Mouse (Mus musculus): ENCODE measurements around the gene Rnf121.
A peak's percentile ranks its signal among the peaks of the same experiment; 100 is the strongest.

Gene Rnf121

GRCm38 (mm10) chr7:102065046-102065891 lies at the start of gene Rnf121, which contains the start of the genes Xndc1 and Xntrpc:
TSS of gene Rnf121 (minus strand) at chr7:102065469.
TSS of gene Xndc1 (plus strand) at chr7:102065511.
TSS of gene Xntrpc (plus strand) at chr7:102065713.
- peak; percentile 71 to 83 for DNase-seq (ENCODE audit: low read depth in 1 of 2, low spot score in 2 of 2)

- DNase-seq (ENCODE audit: low read depth in 1 of 2, low spot score in 2 of 2), result no peak
These were observed 48.0 kb upstream of the Rnf121 start for GRCm38 (mm10) chr7:102113151-102113729.

- no peak for DNase-seq (ENCODE audit: low read depth in 1 of 2, low spot score in 2 of 2)
These were observed 44.5 kb upstream of the Rnf121 start for GRCm38 (mm10) chr7:102109746-102110145.

GRCm38 (mm10) chr7:102109171-102109570 lies 43.9 kb upstream of the Rnf121 start, which contains the start of gene Art5:
TSS of gene Art5 (minus strand) at chr7:102109489.
- DNase-seq (ENCODE audit: low read depth in 1 of 2, low spot score in 2 of 2), result no peak

GRCm38 (mm10) chr7:102108206-102108605 lies 42.9 kb upstream of the Rnf121 start:
- no peak for DNase-seq (ENCODE audit: low read depth in 1 of 2, low spot score in 2 of 2)

GRCm38 (mm10) chr7:102106700-102107141 lies 41.5 kb upstream of the Rnf121 start:
- DNase-seq (ENCODE audit: low read depth in 1 of 2, low spot score in 2 of 2), result no peak

GRCm38 (mm10) chr7:102104126-102104525 lies 38.9 kb upstream of the Rnf121 start:
- DNase-seq (ENCODE audit: low read depth in 1 of 2, low spot score in 2 of 2), result no peak

GRCm38 (mm10) chr7:102103555-102103954 lies 38.3 kb upstream of the Rnf121 start:
- no peak for DNase-seq (ENCODE audit: low read depth in 1 of 2, low spot score in 2 of 2)

GRCm38 (mm10) chr7:102102696-102103095 lies 37.4 kb upstream of the Rnf121 start:
- DNase-seq (ENCODE audit: low read depth in 1 of 2, low spot score in 2 of 2), result no peak

- DNase-seq (ENCODE audit: low read depth in 1 of 2, low spot score in 2 of 2), result no peak
These were observed 37.0 kb upstream of the Rnf121 start for GRCm38 (mm10) chr7:102102241-102102640.

GRCm38 (mm10) chr7:102101487-102101886 lies 36.2 kb upstream of the Rnf121 start, which contains the start of gene Art1:
TSS of gene Art1 (plus strand) at chr7:102101743.
- DNase-seq (ENCODE audit: low read depth in 1 of 2, low spot score in 2 of 2), result no peak

- DNase-seq (ENCODE audit: low read depth in 1 of 2, low spot score in 2 of 2), result no peak
These were observed 35.6 kb upstream of the Rnf121 start for GRCm38 (mm10) chr7:102100868-102101267.

- no peak for DNase-seq (ENCODE audit: low read depth in 1 of 2, low spot score in 2 of 2)
These were observed 34.7 kb upstream of the Rnf121 start for GRCm38 (mm10) chr7:102099760-102100661.

GRCm38 (mm10) chr7:102087336-102087735 lies 22.1 kb upstream of the Rnf121 start:
- DNase-seq (ENCODE audit: low read depth in 1 of 2, low spot score in 2 of 2), result no peak

- no peak for DNase-seq (ENCODE audit: low read depth in 1 of 2, low spot score in 2 of 2)
These were observed 18.9 kb upstream of the Rnf121 start for GRCm38 (mm10) chr7:102084041-102084696.

- DNase-seq (ENCODE audit: low read depth in 1 of 2, low spot score in 2 of 2), result no peak
These were observed 17.5 kb upstream of the Rnf121 start, which contains the start of gene Trpc2 for GRCm38 (mm10) chr7:102082816-102083215. TSS of gene Trpc2 (plus strand) at chr7:102083116.

GRCm38 (mm10) chr7:102081784-102082183 lies 16.5 kb upstream of the Rnf121 start:
- no peak for DNase-seq (ENCODE audit: low read depth in 1 of 2, low spot score in 2 of 2)

- no peak for DNase-seq (ENCODE audit: low read depth in 1 of 2, low spot score in 2 of 2)
These were observed 15.0 kb upstream of the Rnf121 start for GRCm38 (mm10) chr7:102080311-102080710.

- DNase-seq (ENCODE audit: low read depth in 1 of 2, low spot score in 2 of 2), result no peak
These were observed 13.2 kb upstream of the Rnf121 start for GRCm38 (mm10) chr7:102078517-102078916.

- DNase-seq (ENCODE audit: low read depth in 1 of 2, low spot score in 2 of 2), result no peak
These were observed 11.5 kb upstream of the Rnf121 start for GRCm38 (mm10) chr7:102076714-102077296.

Measured in monocyte, adult 2 months (primary cell).